Mouse (Mus musculus) kidney, adult 9 months (tissue): ENCODE measurements around the gene Abt1.

Source experiments
- DNase-seq: peaks from one replicate; pipeline ENCODE4 v3.0.0; 2022

Abt1 gene

GRCm38 (mm10) chr13:23423286-23424051 lies at the start of gene Abt1:
Abt1 (minus strand) TSS chr13:23423866.
- DNase-seq = peak; percentile 93

- peak; percentile 69 for DNase-seq
These were observed 43.2 kb upstream of the Abt1 start for GRCm38 (mm10) chr13:23466911-23467310.

GRCm38 (mm10) chr13:23466306-23466705 lies 42.6 kb upstream of the Abt1 start:
- no peak for DNase-seq

GRCm38 (mm10) chr13:23465600-23466109 lies 42.0 kb upstream of the Abt1 start, which contains the start of gene Btn1a1:
Btn1a1 (minus strand) TSS chr13:23465901.
- no peak for DNase-seq

GRCm38 (mm10) chr13:23464841-23465366 lies 41.2 kb upstream of the Abt1 start:
- no peak for DNase-seq

- DNase-seq = no peak
These were observed 40.6 kb upstream of the Abt1 start for GRCm38 (mm10) chr13:23464224-23464637.

- peak; percentile 60 for DNase-seq
These were observed 39.9 kb upstream of the Abt1 start for GRCm38 (mm10) chr13:23463381-23464223.

- no peak for DNase-seq
These were observed 39.0 kb upstream of the Abt1 start for GRCm38 (mm10) chr13:23462669-23463068.

- DNase-seq = no peak
These were observed 38.4 kb upstream of the Abt1 start for GRCm38 (mm10) chr13:23462063-23462462.

GRCm38 (mm10) chr13:23459264-23459846 lies 35.7 kb upstream of the Abt1 start:
- DNase-seq = no peak

GRCm38 (mm10) chr13:23453926-23454325 lies 30.3 kb upstream of the Abt1 start:
- DNase-seq = no peak

- DNase-seq = peak; percentile 92
These were observed 29.7 kb upstream of the Abt1 start for GRCm38 (mm10) chr13:23453362-23453862.

GRCm38 (mm10) chr13:23450398-23450797 lies 26.7 kb upstream of the Abt1 start:
- peak; percentile 90 for DNase-seq

- no peak for DNase-seq
These were observed 25.8 kb upstream of the Abt1 start for GRCm38 (mm10) chr13:23449235-23450095.

- no peak for DNase-seq
These were observed 25.1 kb upstream of the Abt1 start for GRCm38 (mm10) chr13:23448758-23449157.

- DNase-seq = peak; percentile 92
These were observed 22.9 kb upstream of the Abt1 start for GRCm38 (mm10) chr13:23446498-23446952.

GRCm38 (mm10) chr13:23445561-23446320 lies 22.1 kb upstream of the Abt1 start:
- peak; percentile 95 for DNase-seq

GRCm38 (mm10) chr13:23445156-23445555 lies 21.5 kb upstream of the Abt1 start:
- DNase-seq = no peak

GRCm38 (mm10) chr13:23444451-23444850 lies 20.8 kb upstream of the Abt1 start:
- no peak for DNase-seq

GRCm38 (mm10) chr13:23439901-23440300 lies 16.2 kb upstream of the Abt1 start:
- no peak for DNase-seq

GRCm38 (mm10) chr13:23438521-23438920 lies 14.9 kb upstream of the Abt1 start:
- peak; percentile 55 for DNase-seq
